Mouse (Mus musculus): ENCODE measurements at regions not wholly inside any gene's neighbourhood (a gene's known extent, or its start where the extent isn't known, plus 50 kb on each side); places are given as distances from the start of the nearest gene placed in this dataset.
A peak's percentile ranks its signal among the peaks of the same experiment; 100 is the strongest.

- peak in 1 of 2 experiments; percentile 22 for DNase-seq (ENCODE audit: low spot score in 2 of 2)
These were observed 195.9 kb upstream of the Satb2 start for GRCm38 (mm10) chr1:57174289-57174890.

- no peak for DNase-seq (ENCODE audit: low spot score in 2 of 2)
These were observed 188.6 kb upstream of the 1700066M21Rik start for GRCm38 (mm10) chr1:57188796-57189319.

GRCm38 (mm10) chr1:57201274-57201673 lies 176.1 kb upstream of the 1700066M21Rik start:
- DNase-seq (ENCODE audit: low spot score in 2 of 2), result no peak

- no peak for DNase-seq (ENCODE audit: low spot score in 2 of 2)
These were observed 173.1 kb upstream of the 1700066M21Rik start for GRCm38 (mm10) chr1:57204331-57204730.

- DNase-seq (ENCODE audit: low spot score in 2 of 2), result peak; percentile 48 to 71
These were observed 172.0 kb upstream of the 1700066M21Rik start for GRCm38 (mm10) chr1:57205198-57205987.

GRCm38 (mm10) chr1:57206496-57206895 lies 170.9 kb upstream of the 1700066M21Rik start:
- DNase-seq (ENCODE audit: low spot score in 2 of 2), result no peak

GRCm38 (mm10) chr1:57206944-57207343 lies 170.5 kb upstream of the 1700066M21Rik start:
- DNase-seq (ENCODE audit: low spot score in 2 of 2), result no peak

- DNase-seq (ENCODE audit: low spot score in 2 of 2), result no peak
These were observed 169.0 kb upstream of the 1700066M21Rik start for GRCm38 (mm10) chr1:57208415-57208814.

GRCm38 (mm10) chr1:57209281-57209680 lies 168.1 kb upstream of the 1700066M21Rik start:
- no peak for DNase-seq (ENCODE audit: low spot score in 2 of 2)

- DNase-seq (ENCODE audit: low spot score in 2 of 2), result no peak
These were observed 166.4 kb upstream of the 1700066M21Rik start for GRCm38 (mm10) chr1:57211046-57211445.

GRCm38 (mm10) chr1:57213428-57213874 lies 164.0 kb upstream of the 1700066M21Rik start:
- peak in 1 of 2 experiments; percentile 39 for DNase-seq (ENCODE audit: low spot score in 2 of 2)

GRCm38 (mm10) chr1:57214266-57214665 lies 163.2 kb upstream of the 1700066M21Rik start:
- DNase-seq (ENCODE audit: low spot score in 2 of 2), result no peak

- no peak for DNase-seq (ENCODE audit: low spot score in 2 of 2)
These were observed 159.8 kb upstream of the 1700066M21Rik start for GRCm38 (mm10) chr1:57217656-57218055.

GRCm38 (mm10) chr1:57218127-57218526 lies 159.3 kb upstream of the 1700066M21Rik start:
- DNase-seq (ENCODE audit: low spot score in 2 of 2), result no peak

- DNase-seq (ENCODE audit: low spot score in 2 of 2), result no peak
These were observed 158.8 kb upstream of the 1700066M21Rik start for GRCm38 (mm10) chr1:57218616-57219015.

- peak; percentile 54 to 85 for DNase-seq (ENCODE audit: low spot score in 2 of 2)
These were observed 152.9 kb upstream of the 1700066M21Rik start for GRCm38 (mm10) chr1:57224425-57225104.

- no peak for DNase-seq (ENCODE audit: low spot score in 2 of 2)
These were observed 133.6 kb upstream of the 1700066M21Rik start for GRCm38 (mm10) chr1:57243607-57244408.

- no peak for DNase-seq (ENCODE audit: low spot score in 2 of 2)
These were observed 117.8 kb upstream of the 1700066M21Rik start for GRCm38 (mm10) chr1:57259626-57260025.

- no peak for DNase-seq (ENCODE audit: low spot score in 2 of 2)
These were observed 112.2 kb upstream of the 1700066M21Rik start for GRCm38 (mm10) chr1:57265012-57265760.

GRCm38 (mm10) chr1:57266695-57267094 lies 110.7 kb upstream of the 1700066M21Rik start:
- DNase-seq (ENCODE audit: low spot score in 2 of 2), result no peak

- DNase-seq (ENCODE audit: low spot score in 2 of 2), result no peak
These were observed 109.6 kb upstream of the 1700066M21Rik start for GRCm38 (mm10) chr1:57267851-57268250.
